Mouse (Mus musculus) liver, embryonic 11.5 days (tissue): Measurements from ENCODE around the gene Nol3. TPM values are rescaled to one million over a fixed set of nuclear protein-coding genes. Genes with fewer than 3 reads are reported as not detected.

ENCODE experiments used
- ATAC-seq: fragments of 200-750 bp; cut with Nextera tagmentation; replicated peaks from 2 replicates; pipeline ENCODE4 v1.8.0; 2017; ENCODE audit warnings: moderate number of reproducible peaks, mild to moderate bottlenecking, moderate TSS enrichment, moderate library complexity; ENCODE audit not compliant: low FRiP score
- DNase-seq: peaks from one replicate; pipeline ENCODE4 v3.0.0-alpha.2; 2017; ENCODE audit warnings: low spot score
- H3K27ac ChIP-seq: fragments of 300-500 bp; sonication (generic); 2 replicates; pipeline ENCODE4 v1.5.1; 2014; ENCODE audit warnings: mild to moderate bottlenecking, low read depth, low read length, control low read depth
- H3K27me3 ChIP-seq: fragments of 300-500 bp; sonication (generic); replicated peaks from 2 replicates; pipeline ENCODE4 v1.6.1; 2014; ENCODE audit warnings: low read length, mixed read lengths; ENCODE audit not compliant: control insufficient read depth, insufficient read depth
- H3K36me3 ChIP-seq: fragments of 300-500 bp; sonication (generic); 2 replicates; pipeline ENCODE4 v1.6.1; 2014; ENCODE audit warnings: mild to moderate bottlenecking, low read length, moderate library complexity, mixed read lengths; ENCODE audit not compliant: control insufficient read depth, insufficient read depth
- H3K4me1 ChIP-seq: fragments of 300-500 bp; sonication (generic); replicated peaks from 2 replicates; pipeline ENCODE4 v1.6.1; 2014; ENCODE audit warnings: low read length, mixed read lengths; ENCODE audit not compliant: control insufficient read depth, insufficient read depth
- H3K4me2 ChIP-seq: fragments of 300-500 bp; sonication (generic); 2 replicates; pipeline ENCODE4 v1.6.1; 2014; ENCODE audit warnings: mild to moderate bottlenecking, control low read depth, moderate library complexity
- H3K4me3 ChIP-seq: fragments of 300-500 bp; sonication (generic); 2 replicates; pipeline ENCODE4 v1.5.1; 2014; ENCODE audit warnings: low read depth, low read length, control low read depth
- H3K9ac ChIP-seq: fragments of 300-500 bp; sonication (generic); 2 replicates; pipeline ENCODE4 v1.6.1; 2014; ENCODE audit warnings: low read depth, low read length, control low read depth
- H3K9me3 ChIP-seq: fragments of 300-500 bp; sonication (generic); 2 replicates; pipeline ENCODE4 v1.6.1; 2016; ENCODE audit warnings: low read length, inconsistent platforms, mixed read lengths; ENCODE audit not compliant: control insufficient read depth
- WGBS: fragments of 180-500 bp; shearing (Covaris S2); extraction: QIAGEN DNeasy Blood & Tissue Kit; methylation state at CpG from one replicate; pipeline ENCODE4 v1.1.7; 2014; 5-methylcytosine and 5-hydroxymethylcytosine counted together
- polyA plus RNA-seq: library from polyadenylated mRNA; unstranded; fragments of >200 nt; fragmentation: Nextera tagmentation; extraction: Ambion mirVana; gene quantifications from 2 replicates; pipeline ENCODE4 v1.2.1, GENCODE M21; 2014

The Nol3 gene
- polyA plus RNA-seq, 1 experiment from 2014 or later: 0.14 TPM

GRCm38 (mm10) chr8:105306146-105306691 is 30.3 kb downstream of the Nol3 start:
- DNase-seq (no peak), ATAC-seq (no peak)
- peak overlapping the region; percentile 37 for H3K4me3 ChIP-seq
- no peaks in the 10 kb centered on the region for H3K9me3 ChIP-seq
- H3K27ac ChIP-seq: peak overlapping the region; percentile 26; the same call in 1 of the 2 replicates
- H3K4me2 ChIP-seq: peak overlapping the region; percentile 66
- H3K27me3 ChIP-seq: no peaks in the 10 kb centered on the region
- H3K4me1 ChIP-seq: peaks cover 35% of the 10 kb centered on the region
- H3K36me3 ChIP-seq: peaks cover 47% of the 10 kb centered on the region
- 74% methylated on average over 5 of the region's 5 CpGs for WGBS
- H3K9ac ChIP-seq: no peak overlapping the region; the same call in 1 of the 2 replicates

DNA sequence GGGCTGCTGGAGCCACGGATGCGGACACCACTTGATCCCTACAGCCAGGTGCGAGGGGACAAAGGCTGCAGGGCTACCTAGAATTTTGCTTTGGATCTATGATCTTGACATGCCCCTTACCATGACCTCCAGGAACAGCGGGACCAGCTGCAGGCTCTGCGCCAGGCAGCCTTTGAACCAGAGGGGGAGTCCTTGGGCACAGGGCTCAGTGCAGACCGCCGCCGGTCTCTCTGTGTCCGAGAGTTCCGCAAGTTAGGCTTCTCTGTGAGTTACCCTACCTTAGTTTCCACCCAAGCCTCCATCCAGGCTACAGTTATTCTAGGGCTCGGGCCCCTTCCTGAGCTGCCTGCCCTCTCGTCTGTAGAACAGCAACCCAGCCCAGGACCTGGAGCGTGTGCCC is 31.7 kb downstream of the Nol3 start:
- Histone ChIP-seq H3K4me2 (no peak overlapping the region), H3K9ac (no peak overlapping the region), H3K36me3 (peaks cover 36% of the 10 kb centered on the region), H3K9me3 (no peaks in the 10 kb centered on the region), H3K4me3 (no peak overlapping the region), H3K27me3 (no peaks in the 10 kb centered on the region), H3K27ac (no peak overlapping the region), H3K4me1 (peaks cover 35% of the 10 kb centered on the region)
- WGBS: 94% methylated on average over 13 of the region's 13 CpGs
- ATAC-seq (no peak), DNase-seq (no peak)

- no peaks in the 10 kb centered on the region for H3K27me3 ChIP-seq
- H3K36me3 ChIP-seq: peaks cover 36% of the 10 kb centered on the region
- no peaks in the 10 kb centered on the region for H3K9me3 ChIP-seq
- no peak overlapping the region for H3K4me3 ChIP-seq
- no peak overlapping the region for H3K9ac ChIP-seq
- H3K4me2 ChIP-seq: no peak overlapping the region
- no peak overlapping the region for H3K27ac ChIP-seq
- DNase-seq (no peak), ATAC-seq (no peak)
- H3K4me1 ChIP-seq: peaks cover 39% of the 10 kb centered on the region
- WGBS: 91% methylated on average over 10 of the region's 10 CpGs
Measured at GRCm38 (mm10) chr8:105308428-105308827, 32.5 kb downstream of the Nol3 start.

- Histone ChIP-seq H3K27ac (no peak overlapping the region), H3K4me1 (peaks cover 43% of the 10 kb centered on the region), H3K9me3 (no peaks in the 10 kb centered on the region), H3K9ac (no peak overlapping the region), H3K36me3 (peaks cover 33% of the 10 kb centered on the region), H3K27me3 (no peaks in the 10 kb centered on the region), H3K4me2 (no peak overlapping the region), H3K4me3 (no peak overlapping the region)
- ATAC-seq: no peak
- no peak for DNase-seq
- WGBS: 80% methylated on average over 15 of the region's 15 CpGs
Measured at GRCm38 (mm10) chr8:105309142-105309847, 33.4 kb downstream of the Nol3 start.

GRCm38 (mm10) chr8:105310118-105310517 is 34.2 kb downstream of the Nol3 start:
- no peak for DNase-seq
- Histone ChIP-seq H3K4me3 (no peak overlapping the region), H3K9me3 (no peaks in the 10 kb centered on the region), H3K27ac (no peak overlapping the region), H3K27me3 (no peaks in the 10 kb centered on the region), H3K9ac (no peak overlapping the region), H3K4me1 (peaks cover 38% of the 10 kb centered on the region), H3K4me2 (no peak overlapping the region), H3K36me3 (peaks cover 35% of the 10 kb centered on the region)
- ATAC-seq: no peak
- WGBS: 86% methylated on average over 8 of the region's 8 CpGs

DNA sequence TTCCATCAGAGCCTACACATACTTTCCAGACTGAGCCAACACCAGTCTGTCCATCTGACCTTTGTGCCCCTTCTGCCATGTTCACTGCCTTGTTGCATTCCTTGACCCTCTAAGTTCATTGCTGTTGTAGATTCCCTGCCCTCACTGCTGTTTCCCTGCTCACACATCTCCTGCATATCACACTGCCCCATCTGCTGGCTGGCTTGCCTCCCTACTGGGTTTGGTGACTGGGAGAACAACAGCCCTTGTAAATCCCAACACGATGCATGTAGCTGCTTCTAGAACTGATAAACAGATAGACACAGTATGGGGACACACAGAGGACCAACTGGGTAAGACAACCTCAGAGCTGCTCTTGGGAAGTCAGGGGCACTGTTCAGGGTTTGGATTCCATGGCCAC is 35.8 kb downstream of the Nol3 start:
- DNase-seq: no peak
- 54% methylated on average over 1 of the region's 1 CpGs for WGBS
- no peaks in the 10 kb centered on the region for H3K9me3 ChIP-seq
- no peaks in the 10 kb centered on the region for H3K27me3 ChIP-seq
- no peak overlapping the region for H3K4me3 ChIP-seq
- H3K36me3 ChIP-seq: peaks cover 40% of the 10 kb centered on the region
- H3K4me1 ChIP-seq: peaks cover 29% of the 10 kb centered on the region
- peak; percentile 63 for ATAC-seq
- H3K4me2 ChIP-seq: no peak overlapping the region
- no peak overlapping the region for H3K9ac ChIP-seq
- H3K27ac ChIP-seq: peak overlapping the region; percentile 55; the same call in 1 of the 2 replicates

- peak overlapping the region; percentile 65 for H3K27ac ChIP-seq
- H3K4me3 ChIP-seq: no peak overlapping the region
- DNase-seq (no peak), ATAC-seq (peak; percentile 78)
- H3K27me3 ChIP-seq: no peaks in the 10 kb centered on the region
- H3K4me1 ChIP-seq: peaks cover 29% of the 10 kb centered on the region
- H3K9me3 ChIP-seq: no peaks in the 10 kb centered on the region
- peak overlapping the region; percentile 50 for H3K4me2 ChIP-seq
- peak overlapping the region; percentile 47; the same call in 1 of the 2 replicates for H3K9ac ChIP-seq
- 71% methylated on average over 8 of the region's 8 CpGs for WGBS
- peaks cover 32% of the 10 kb centered on the region for H3K36me3 ChIP-seq
Measured at GRCm38 (mm10) chr8:105312891-105313481, 37.0 kb downstream of the Nol3 start.

- Histone ChIP-seq H3K9ac (peak overlapping the region; percentile 47; the same call in 1 of the 2 replicates), H3K9me3 (no peaks in the 10 kb centered on the region), H3K4me1 (peaks cover 29% of the 10 kb centered on the region), H3K4me2 (peak overlapping the region; percentile 50), H3K36me3 (peaks cover 32% of the 10 kb centered on the region), H3K27me3 (no peaks in the 10 kb centered on the region), H3K4me3 (no peak overlapping the region), H3K27ac (peak overlapping the region; percentile 65)
- DNase-seq: no peak
- 81% methylated on average over 9 of the region's 9 CpGs for WGBS
- 0 out of 2 replicates have a peak, but pooled peaks have one; percentile 28 for ATAC-seq
Measured at GRCm38 (mm10) chr8:105313622-105314402, 37.9 kb downstream of the Nol3 start.
